Mouse (Mus musculus) neural tube, embryonic 14.5 days (tissue): ENCODE measurements around the gene Tardbp. TPM values are rescaled to one million over a fixed set of nuclear protein-coding genes. Genes with fewer than 3 reads are reported as not detected.

Experiments used
- ATAC-seq: fragments of 200-750 bp; cut with Nextera tagmentation; 2 replicates; pipeline ENCODE4 v1.8.0; 2017; ENCODE audit warnings: low read depth, mild to moderate bottlenecking, moderate TSS enrichment, moderate library complexity
- H3K27ac ChIP-seq: fragments of 300-500 bp; sonication (generic); 2 replicates; pipeline ENCODE4 v1.5.1; 2014; ENCODE audit warnings: low read depth, mild to moderate bottlenecking, control low read depth, low read length, moderate library complexity, mixed read lengths
- H3K27me3 ChIP-seq: fragments of 300-500 bp; sonication (generic); 2 replicates; pipeline ENCODE4 v1.6.1; 2014; ENCODE audit warnings: low read length; ENCODE audit not compliant: control insufficient read depth, insufficient read depth
- H3K36me3 ChIP-seq: fragments of 300-500 bp; sonication (generic); 2 replicates; pipeline ENCODE4 v1.6.1; 2014; ENCODE audit warnings: low read length, mixed read lengths; ENCODE audit not compliant: control insufficient read depth, insufficient read depth
- H3K4me1 ChIP-seq: fragments of 300-500 bp; sonication (generic); 2 replicates; pipeline ENCODE4 v1.6.1; 2014; ENCODE audit warnings: low read length; ENCODE audit not compliant: control insufficient read depth, insufficient read depth
- H3K4me2 ChIP-seq: fragments of 300-500 bp; sonication (generic); 2 replicates; pipeline ENCODE4 v1.6.1; 2014; ENCODE audit warnings: mild to moderate bottlenecking, low read depth, low read length, control low read depth
- H3K4me3 ChIP-seq: fragments of 300-500 bp; sonication (generic); 2 replicates; pipeline ENCODE4 v1.5.1; 2014; ENCODE audit warnings: low read depth, low read length, control low read depth, mixed read lengths
- H3K9ac ChIP-seq: fragments of 300-500 bp; sonication (generic); replicated peaks from 2 replicates; pipeline ENCODE4 v1.6.1; 2014; ENCODE audit warnings: low read depth, mild to moderate bottlenecking, control low read depth, low read length, mixed read lengths
- H3K9me3 ChIP-seq: fragments of 300-500 bp; sonication (generic); 2 replicates; pipeline ENCODE4 v1.6.1; 2016; ENCODE audit warnings: low read length; ENCODE audit not compliant: control insufficient read depth
- WGBS: fragments of 180-500 bp; shearing (Covaris S2); extraction: QIAGEN DNeasy Blood & Tissue Kit; methylation state at CpG from one replicate; pipeline ENCODE4 v1.1.7; 2014; 5-methylcytosine and 5-hydroxymethylcytosine counted together
- polyA plus RNA-seq: library from polyadenylated mRNA; unstranded; fragments of >200 nt; fragmentation: Nextera tagmentation; extraction: Ambion mirVana; gene quantifications from 2 replicates; pipeline ENCODE4 v1.2.1, GENCODE M21; 2014

Gene Tardbp
- polyA plus RNA-seq, 1 experiment from 2014 or later: 78.3 TPM

GRCm38 (mm10) chr4:148588793-148589192 lies 38.0 kb downstream of the Tardbp start:
- no peak overlapping the region for H3K4me2 ChIP-seq
- no peak overlapping the region for H3K9ac ChIP-seq
- no peaks in the 10 kb centered on the region for H3K9me3 ChIP-seq
- peaks cover 15% of the 10 kb centered on the region for H3K4me1 ChIP-seq
- no peak overlapping the region for H3K27ac ChIP-seq
- 80% methylated on average over 9 of the region's 9 CpGs for WGBS
- H3K27me3 ChIP-seq: no peaks in the 10 kb centered on the region
- no peak for ATAC-seq
- H3K36me3 ChIP-seq: 0 out of 2 replicates have a peak, but pooled peaks cover 6% of the 10 kb centered on the region
- H3K4me3 ChIP-seq: no peak overlapping the region

DNA sequence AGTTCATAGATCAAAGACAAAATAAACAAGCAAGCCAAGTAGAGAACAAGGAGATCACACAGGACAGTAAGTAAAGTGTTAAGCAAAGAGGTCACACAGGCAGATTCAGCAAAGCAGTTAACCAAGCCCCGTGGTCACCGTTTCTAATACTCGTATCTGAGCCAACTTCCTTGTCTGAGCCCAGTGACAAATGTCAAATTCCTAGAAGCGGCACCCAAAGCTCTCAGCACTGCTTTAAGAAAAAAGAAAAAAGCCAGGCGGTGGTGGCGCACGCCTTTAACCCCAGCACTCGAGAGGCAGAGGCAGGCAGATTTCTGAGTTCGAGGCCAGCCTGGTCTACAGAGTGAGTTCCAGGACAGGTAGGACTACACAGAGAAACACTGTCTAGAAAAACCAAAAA lies 40.2 kb downstream of the Tardbp start:
- Histone ChIP-seq H3K9me3 (no peaks in the 10 kb centered on the region), H3K36me3 (peaks cover 4% of the 10 kb centered on the region; the same call in 1 of the 2 replicates), H3K4me2 (no peak overlapping the region), H3K4me3 (no peak overlapping the region), H3K27me3 (no peaks in the 10 kb centered on the region), H3K4me1 (peaks cover 3% of the 10 kb centered on the region; the same call in 1 of the 2 replicates), H3K9ac (no peak overlapping the region), H3K27ac (no peak overlapping the region)
- 84% methylated on average over 9 of the region's 9 CpGs for WGBS
- ATAC-seq: no peak

DNA sequence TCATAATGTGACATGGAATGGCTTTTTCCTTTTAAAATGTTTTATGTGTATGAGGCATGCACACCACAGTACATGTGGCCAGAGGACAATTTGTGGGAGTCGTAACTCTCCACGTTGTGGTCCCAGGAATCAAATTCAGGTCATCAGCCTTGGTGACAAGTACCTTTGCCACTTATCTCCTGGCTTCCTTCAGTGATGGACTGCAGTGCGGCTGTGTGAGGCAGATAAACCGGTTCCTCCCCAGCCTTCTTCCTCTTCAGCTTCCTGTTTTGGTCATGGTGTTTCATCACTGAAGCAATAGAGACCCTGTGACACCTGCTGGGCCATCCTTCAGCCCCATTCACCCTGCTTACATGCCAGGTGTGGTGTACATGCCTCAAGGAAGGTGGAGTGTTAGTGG lies 43.6 kb downstream of the Tardbp start:
- WGBS: 87% methylated on average over 4 of the region's 4 CpGs
- H3K9me3 ChIP-seq: no peaks in the 10 kb centered on the region
- no peaks in the 10 kb centered on the region for H3K27me3 ChIP-seq
- no peak overlapping the region for H3K4me3 ChIP-seq
- H3K4me1 ChIP-seq: no peaks in the 10 kb centered on the region
- H3K9ac ChIP-seq: no peak overlapping the region
- H3K36me3 ChIP-seq: peaks cover 35% of the 10 kb centered on the region
- no peak overlapping the region for H3K27ac ChIP-seq
- ATAC-seq: no peak
- no peak overlapping the region for H3K4me2 ChIP-seq

DNA sequence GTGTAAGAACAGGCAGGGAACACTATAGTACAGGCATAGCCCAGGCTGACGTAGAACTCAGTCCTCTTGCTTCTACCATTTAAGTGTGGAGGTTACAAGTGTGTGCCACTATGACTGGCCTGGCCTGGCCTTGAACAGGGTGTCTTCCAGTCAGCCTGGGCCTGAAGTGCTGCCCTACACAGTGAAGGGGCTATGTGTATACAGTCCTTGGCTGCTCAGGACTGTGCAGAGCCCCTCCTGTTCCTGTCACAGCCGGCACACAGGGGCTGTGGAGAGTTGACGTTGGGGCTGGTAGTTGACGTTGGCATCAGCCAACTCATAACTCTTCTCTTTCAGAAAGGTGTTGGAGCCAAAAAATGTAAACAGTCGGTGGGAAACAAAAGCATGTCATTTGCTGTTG lies 45.4 kb downstream of the Tardbp start:
- Histone ChIP-seq H3K9me3 (no peaks in the 10 kb centered on the region), H3K27me3 (no peaks in the 10 kb centered on the region), H3K36me3 (peaks cover 50% of the 10 kb centered on the region), H3K4me1 (no peaks in the 10 kb centered on the region), H3K4me3 (no peak overlapping the region), H3K27ac (no peak overlapping the region), H3K4me2 (no peak overlapping the region), H3K9ac (no peak overlapping the region)
- no peak for ATAC-seq
- WGBS: 95% methylated on average over 5 of the region's 5 CpGs

- Histone ChIP-seq H3K4me3 (no peak overlapping the region), H3K4me2 (no peak overlapping the region), H3K4me1 (no peaks in the 10 kb centered on the region), H3K9me3 (no peaks in the 10 kb centered on the region), H3K27ac (no peak overlapping the region), H3K27me3 (no peaks in the 10 kb centered on the region), H3K9ac (no peak overlapping the region), H3K36me3 (peaks cover 57% of the 10 kb centered on the region)
- no peak for ATAC-seq
- WGBS: 90% methylated on average over 9 of the region's 9 CpGs
These were observed 46.1 kb downstream of the Tardbp start for GRCm38 (mm10) chr4:148580765-148581164.

DNA sequence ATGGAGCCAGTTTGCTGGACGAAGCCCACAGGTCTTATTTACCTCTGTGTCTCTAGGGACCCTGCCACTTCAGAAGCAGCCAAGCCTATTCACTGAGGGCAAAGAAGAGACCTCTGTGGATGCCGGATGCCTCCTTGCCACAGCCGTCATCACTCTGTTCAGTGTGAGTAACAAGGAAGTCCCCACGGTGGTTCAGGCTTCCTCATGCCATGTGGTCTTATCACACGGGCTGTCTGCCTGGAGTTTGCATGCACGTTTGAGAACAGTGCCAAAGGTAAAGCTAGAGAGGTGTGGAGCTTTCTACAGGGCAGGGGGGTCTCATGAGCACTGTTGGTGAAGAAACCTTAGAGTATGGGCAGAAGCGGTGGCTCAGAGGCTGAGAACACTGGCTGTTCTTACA lies 53.6 kb downstream of the Tardbp start:
- no peaks in the 10 kb centered on the region for H3K4me1 ChIP-seq
- H3K27ac ChIP-seq: no peak overlapping the region
- H3K4me3 ChIP-seq: no peak overlapping the region
- no peak overlapping the region for H3K9ac ChIP-seq
- WGBS: 92% methylated on average over 7 of the region's 7 CpGs
- no peaks in the 10 kb centered on the region for H3K9me3 ChIP-seq
- H3K27me3 ChIP-seq: no peaks in the 10 kb centered on the region
- ATAC-seq: no peak
- H3K4me2 ChIP-seq: no peak overlapping the region
- peaks cover 90% of the 10 kb centered on the region for H3K36me3 ChIP-seq

DNA sequence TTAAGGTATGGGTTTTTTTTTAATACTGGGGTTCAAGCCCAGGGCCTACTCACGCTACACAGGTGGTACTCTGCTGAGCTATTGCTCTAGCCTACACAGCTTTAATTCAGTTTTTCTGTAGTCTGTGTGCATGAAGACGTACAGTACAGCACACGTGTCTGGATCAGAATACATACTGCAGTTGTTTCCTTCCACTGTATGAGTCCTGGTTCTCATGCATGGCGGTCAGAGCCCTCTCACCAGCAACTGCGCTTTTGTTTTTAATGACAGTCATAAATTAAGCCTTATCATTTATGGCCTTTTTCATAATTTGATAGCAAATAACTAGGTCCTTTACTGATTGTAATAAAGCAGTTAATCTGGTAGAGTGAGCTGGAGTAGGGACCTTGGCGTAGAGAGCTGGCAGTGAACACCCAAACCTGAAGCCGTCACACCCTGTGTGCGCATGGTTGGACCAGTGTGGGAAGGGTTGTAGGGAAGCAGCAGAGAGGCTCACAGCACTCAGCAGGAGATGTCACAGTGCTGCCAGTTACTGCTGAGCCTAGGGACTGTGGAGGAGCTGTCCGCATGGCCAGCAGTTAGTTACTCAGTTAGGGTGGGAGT lies 56.0 kb downstream of the Tardbp start:
- Histone ChIP-seq H3K27me3 (no peaks in the 10 kb centered on the region), H3K9ac (no peak overlapping the region), H3K4me1 (no peaks in the 10 kb centered on the region), H3K36me3 (peaks cover 87% of the 10 kb centered on the region), H3K9me3 (no peaks in the 10 kb centered on the region), H3K4me2 (no peak overlapping the region), H3K27ac (no peak overlapping the region), H3K4me3 (no peak overlapping the region)
- ATAC-seq: no peak
- 94% methylated on average over 9 of the region's 9 CpGs for WGBS

GRCm38 (mm10) chr4:148570138-148570537 lies 56.7 kb downstream of the Tardbp start:
- Histone ChIP-seq H3K4me2 (no peak overlapping the region), H3K4me3 (no peak overlapping the region), H3K27ac (no peak overlapping the region), H3K27me3 (no peaks in the 10 kb centered on the region), H3K9me3 (no peaks in the 10 kb centered on the region), H3K9ac (no peak overlapping the region), H3K4me1 (no peaks in the 10 kb centered on the region), H3K36me3 (peaks cover 87% of the 10 kb centered on the region)
- 92% methylated on average over 10 of the region's 10 CpGs for WGBS
- no peak for ATAC-seq

DNA sequence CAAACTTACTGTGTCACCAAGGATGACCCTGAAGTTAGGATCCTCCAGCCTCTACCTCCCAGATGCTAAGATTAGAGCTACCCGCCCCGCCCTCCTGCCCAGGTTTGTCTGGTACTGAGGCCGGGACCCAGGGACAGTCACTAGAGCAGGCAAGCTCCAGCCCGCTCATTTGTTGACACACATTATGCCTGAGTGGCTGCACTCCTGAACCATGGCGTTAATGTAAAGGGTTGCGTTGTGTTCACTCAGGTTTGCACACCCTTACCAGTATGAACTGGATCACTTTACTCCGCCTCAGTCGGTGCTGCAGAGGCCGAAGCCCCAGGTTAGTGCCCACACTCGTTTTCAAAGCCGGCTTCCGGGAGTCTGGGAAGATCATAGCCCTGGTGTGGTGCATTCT lies 63.2 kb downstream of the Tardbp start:
- Histone ChIP-seq H3K27ac (no peak overlapping the region), H3K9me3 (no peaks in the 10 kb centered on the region), H3K4me3 (no peak overlapping the region), H3K36me3 (peaks cover 78% of the 10 kb centered on the region), H3K9ac (no peak overlapping the region), H3K4me1 (no peaks in the 10 kb centered on the region), H3K4me2 (no peak overlapping the region), H3K27me3 (no peaks in the 10 kb centered on the region)
- WGBS: 98% methylated on average over 12 of the region's 12 CpGs
- ATAC-seq: no peak
